Mouse (Mus musculus): ENCODE measurements around the gene Ccdc6.

DNA sequence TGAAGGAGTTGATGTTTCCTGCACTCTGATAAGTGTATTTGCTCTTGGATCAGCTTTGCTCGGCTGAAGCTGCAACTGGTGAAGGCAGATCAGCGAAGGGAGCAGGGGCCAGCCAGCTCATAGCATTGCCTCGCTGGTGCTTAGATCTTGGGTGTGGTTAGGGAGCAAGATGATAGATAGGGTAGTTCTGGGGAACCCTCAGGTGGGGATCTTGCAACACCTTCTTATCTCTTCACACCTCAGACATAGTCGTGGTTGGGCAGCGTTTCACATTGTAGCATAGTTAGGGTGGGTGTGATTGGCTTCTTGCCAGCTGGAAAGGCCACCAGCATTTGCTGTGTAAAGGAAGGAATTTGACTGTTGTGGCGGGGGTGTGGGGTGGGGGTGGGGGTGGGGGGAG, 36.3 kb downstream of the Ccdc6 start:
- no peak for TF ChIP-seq POLR2A (IDR thresholded peaks at IDR 0.05; ENCODE audit: extremely low read depth, insufficient read depth, low read length)
- TF ChIP-seq CTCF (IDR thresholded peaks at IDR 0.05; ENCODE audit: low read depth, low read length) = no peak
